Mouse (Mus musculus) brain, adult 2 months (tissue): ENCODE measurements around the gene A630095N17Rik.

Experiments
- DNase-seq: peaks from one replicate; pipeline ENCODE4 v3.0.0; 2011; ENCODE audit warnings: low read depth, low spot score

A630095N17Rik gene

DNA sequence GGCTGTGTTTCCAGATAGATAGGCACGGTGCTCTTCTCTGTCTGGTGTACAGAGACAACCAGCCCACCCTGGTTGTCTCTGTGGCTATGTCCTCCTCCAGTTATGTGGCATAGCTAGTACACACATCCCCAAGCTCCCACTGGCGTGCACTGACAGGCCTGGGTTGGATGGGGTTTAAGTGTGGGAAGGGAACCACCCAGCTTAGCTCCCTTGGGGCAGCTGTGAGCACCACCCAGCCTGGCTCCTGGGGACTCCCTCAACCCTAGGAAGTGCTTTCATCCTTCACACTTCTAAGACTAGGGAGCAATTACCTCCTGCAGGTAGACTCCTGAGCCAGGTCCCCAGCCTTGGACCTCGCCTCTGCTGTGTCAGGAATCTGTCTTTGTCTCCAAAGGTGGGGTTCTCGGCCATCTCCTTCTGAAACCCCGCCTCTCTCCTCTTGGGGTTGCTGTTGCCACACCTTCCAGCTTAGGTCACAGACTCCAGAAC lies at the start of gene A630095N17Rik:
Gene A630095N17Rik, minus strand, starts transcription at position 439 of the 489 bp plus-strand sequence.
- no peak for DNase-seq

DNA sequence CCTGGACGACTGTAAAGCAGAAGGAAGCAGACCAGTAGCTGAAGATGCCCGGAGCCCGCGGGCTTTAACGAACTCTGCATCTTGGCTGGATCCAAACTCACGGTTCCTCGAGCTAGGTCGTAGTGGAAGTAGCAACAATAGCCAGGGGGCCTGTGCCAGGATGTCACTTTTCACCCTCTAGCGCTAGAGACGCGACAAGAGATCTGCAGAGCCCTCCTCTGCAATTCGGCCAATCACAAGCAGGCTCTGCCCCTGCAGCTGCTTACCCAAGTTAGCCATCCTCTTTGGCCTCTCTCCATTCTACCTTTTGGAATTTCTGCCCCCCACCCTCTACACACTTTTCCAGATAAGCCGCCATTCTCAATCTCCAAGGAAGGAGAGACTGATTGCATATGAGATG lies 46.3 kb upstream of the A630095N17Rik start, which contains the start of gene Resp18:
Gene Resp18, minus strand, starts transcription at position 188 of the 400 bp plus-strand sequence.
- peak; percentile 85 for DNase-seq

DNA sequence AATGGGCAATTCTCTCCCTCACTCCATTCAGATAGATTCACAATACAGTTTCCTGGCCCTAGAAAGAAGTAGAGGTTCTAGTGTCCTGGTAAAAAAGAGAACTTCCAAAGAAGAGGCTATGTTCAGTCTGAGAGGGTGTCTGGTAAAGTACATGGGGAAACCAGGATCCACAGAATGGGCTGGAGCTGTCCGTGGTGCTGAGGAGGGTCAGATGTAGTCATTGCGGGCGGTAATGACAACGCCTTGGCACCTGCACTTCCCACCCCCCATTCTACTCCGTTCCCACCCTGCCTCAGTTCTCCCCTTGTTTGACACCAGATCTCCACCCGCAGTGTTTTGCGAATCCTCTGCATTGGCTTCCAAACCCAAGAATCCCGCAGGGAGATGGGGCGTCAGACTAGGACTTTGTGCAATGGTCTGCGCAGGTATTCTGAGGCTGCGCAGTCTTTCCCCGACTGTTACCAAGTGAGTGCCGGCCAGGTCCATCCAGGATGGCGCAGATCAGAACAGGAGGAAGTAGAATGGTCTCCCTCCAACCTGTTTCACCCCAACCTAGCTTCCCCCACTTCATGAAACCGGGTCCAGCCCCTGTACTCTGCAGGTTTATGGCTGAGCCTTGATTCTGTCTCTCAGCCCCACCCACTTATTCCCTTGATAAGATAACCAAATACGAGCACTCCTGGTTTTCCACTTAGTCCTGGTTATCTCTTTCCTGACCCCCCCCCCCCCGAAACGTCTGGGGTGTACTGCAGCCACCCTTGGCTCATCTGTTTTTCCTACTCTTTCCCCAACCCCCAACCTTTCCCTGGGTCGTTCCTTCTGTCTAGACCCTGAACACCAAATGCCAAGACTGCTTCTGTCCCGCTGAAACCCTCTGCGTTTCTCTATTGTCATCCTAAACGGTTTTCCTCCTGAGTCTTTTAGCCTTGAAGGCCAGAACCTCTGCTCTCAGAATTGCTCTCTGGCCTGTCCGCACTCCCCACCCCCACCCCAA lies 45.6 kb upstream of the A630095N17Rik start:
- DNase-seq, result peak; percentile 72

DNA sequence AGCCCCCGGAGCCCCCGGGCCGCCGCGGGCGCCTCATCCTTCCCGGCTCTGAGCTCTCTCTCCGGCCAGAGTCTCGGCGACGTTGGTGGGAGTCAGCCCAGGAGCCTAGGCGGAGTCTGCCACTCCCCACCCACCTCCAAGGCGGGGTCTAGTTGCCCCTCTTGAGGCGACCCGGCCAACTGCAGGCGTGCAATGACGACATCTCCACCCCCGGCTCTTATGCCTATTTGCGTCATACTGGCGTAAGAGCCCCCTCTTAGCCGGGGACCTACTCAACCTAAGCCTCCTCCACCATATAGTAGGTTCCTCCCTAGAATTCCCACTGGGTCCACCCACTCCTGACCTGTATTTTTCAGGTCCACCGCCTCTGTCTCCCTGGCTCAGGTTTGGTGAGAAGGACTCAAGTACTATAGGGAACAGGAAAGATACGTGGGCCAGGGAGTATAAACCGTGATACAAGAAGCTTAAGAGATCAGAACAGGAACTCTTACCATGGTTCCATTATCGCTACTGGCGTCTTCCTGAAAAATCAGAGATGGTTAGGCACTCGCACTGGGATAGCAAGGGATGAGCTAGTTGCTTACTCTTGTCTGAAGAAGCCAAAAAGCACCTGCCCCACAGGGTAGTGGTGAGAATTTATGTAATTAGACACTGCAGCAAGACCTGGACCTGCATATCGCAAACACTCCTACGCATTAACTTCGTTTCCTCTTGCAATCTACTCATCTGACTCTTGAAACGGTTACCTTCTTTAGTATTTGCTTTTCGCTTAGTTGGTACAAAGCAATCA lies 32.4 kb upstream of the A630095N17Rik start, which contains the start of gene Ptprn:
Gene Ptprn, minus strand, starts transcription at position 412 of the 790 bp plus-strand sequence.
- DNase-seq, result peak; percentile 96

DNA sequence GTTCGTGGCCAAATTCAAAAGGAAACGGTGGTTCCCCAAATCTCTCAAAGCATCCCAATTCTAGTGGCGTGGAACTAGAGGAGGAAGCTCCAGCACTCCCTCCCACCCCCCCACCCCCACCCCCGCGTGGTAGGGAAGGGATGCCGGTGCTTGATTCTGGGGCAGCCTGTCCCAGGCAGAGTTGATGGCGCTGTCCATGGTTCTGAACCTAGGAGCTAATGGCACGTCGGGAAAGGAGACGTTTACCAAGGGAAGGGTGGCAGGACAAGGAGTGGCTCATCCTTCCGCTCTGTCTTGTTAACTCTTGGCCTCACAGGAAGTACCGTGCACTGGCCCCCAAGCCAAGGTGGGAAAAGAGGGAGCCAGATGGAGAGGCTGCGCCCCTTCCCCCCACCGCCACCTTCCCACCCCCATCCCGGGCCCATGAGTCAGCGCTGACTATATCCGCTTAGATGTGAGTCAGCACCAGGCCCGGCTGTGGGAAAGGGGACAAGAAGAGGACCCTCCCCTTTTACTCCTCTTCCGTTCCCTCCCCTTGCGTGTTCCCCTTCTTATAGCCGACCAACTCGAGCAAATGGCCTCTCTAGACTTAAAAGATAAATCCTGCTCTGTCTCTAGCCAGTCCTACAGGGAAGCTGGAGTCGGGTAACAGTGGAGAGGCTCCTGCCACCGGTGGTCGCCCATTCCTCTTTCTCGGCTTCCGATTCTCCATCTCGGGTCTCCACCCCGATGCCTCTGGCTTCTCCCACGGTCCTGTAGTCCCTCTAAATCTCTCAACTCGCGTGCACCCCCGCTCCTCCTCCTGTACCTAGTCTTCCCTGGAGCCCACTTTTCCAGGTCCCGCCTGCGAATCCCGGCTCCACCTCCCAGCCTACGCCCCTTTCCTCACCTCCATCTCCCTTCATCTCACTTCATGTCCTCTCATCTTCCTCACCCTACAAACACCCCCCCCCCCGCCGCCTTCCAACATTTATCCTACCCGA lies 31.4 kb upstream of the A630095N17Rik start:
- peak; percentile 88 for DNase-seq

DNA sequence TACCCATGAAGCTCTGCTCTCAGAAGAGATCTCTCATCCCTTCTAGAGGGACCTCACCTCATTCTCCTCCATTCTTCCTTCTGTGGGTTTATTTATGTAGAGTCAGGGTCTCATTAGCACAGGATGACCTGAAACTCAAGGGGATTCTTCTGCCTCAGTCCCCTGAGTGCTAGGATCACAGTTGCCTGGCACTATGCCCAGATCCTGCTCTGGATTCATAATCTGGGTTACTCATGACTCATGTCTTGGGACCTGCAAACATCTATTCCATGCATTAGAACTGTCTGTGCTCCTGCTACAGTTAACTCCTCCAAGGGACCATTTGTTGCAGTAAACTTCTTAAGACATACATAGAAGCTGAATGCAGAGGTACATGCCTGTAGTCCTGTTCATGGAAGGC lies 29.4 kb upstream of the A630095N17Rik start:
- peak; percentile 61 for DNase-seq

DNA sequence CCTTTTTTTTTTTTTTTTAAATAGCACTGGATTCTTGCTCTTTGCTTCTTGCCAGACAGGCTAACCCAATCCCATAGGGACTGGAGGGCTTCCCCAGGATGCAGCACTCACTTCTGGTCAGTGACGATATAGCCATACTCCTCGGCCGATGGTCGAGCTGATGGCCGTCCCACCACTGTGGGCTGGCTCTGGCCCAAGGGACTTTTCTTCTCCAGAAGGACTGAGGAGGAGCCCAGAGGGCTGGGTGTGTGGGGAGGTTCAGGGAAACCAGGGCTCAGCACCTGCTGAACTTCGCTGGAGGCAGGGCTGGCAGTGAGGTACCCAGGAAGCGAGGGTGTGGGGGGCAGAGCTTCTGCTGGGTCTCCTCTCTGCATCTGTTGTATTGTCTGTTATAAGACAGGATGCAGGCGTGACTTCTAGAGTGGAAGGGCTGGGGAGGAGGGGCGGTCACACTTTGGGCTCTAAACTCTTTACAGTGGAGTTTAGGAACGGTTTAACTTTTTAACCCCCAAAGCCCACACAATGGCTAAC lies 23.7 kb upstream of the A630095N17Rik start:
- DNase-seq, result no peak

DNA sequence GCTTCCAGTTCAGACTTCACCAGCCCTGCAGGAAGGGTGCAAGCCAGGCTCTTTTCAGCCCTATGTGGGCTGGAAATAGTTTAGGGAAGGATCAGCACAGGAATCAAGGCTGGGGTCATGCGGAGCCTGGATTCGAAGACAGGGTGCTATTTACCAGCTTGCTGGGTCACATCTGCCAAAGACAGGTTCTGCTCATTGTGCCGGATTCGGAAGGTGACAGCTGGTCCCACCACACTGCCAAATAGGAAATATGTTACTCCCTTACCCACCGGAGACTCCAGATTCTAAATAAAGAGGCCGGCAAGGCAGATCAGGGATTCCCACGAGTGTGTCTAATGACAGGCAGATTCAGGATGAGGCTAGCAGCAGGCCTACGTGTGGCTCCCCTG lies 22.7 kb upstream of the A630095N17Rik start:
- peak; percentile 69 for DNase-seq

DNA sequence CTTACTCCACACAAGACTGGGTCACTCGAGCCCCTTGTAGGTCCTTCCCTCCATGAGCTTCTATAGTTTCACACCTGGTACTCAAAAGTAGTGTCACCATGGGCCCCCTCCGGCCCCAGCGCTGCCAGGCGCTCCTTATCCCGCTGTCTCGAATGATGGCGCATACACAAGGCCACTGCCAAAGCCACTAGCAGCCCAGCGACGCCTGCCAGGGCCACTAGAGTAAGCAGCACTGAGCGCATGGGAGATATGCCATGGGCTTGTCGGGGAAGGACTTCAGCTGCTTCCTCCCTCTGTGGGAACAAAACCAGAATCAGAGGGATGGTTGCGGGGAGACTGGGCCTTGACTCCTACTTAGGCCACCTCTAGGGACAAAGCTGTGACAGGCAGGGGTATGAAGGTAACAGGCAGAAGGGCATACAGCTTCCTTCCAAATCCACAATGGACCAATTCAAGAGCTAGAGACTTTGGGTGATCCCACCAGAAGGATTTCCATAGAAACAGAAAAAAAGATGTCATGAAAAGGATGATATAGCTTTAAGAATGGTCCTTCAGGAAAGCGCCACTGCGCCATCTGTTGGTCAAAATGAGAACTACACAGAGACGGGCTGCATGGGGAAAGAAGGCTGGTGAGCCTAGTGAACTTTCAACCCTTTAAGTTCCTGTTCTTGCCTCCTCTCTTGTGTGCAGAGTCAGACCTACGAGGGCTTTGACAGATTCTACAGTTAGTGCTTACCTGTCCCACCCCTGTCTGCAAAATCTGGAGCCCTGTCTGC lies 22.1 kb upstream of the A630095N17Rik start:
- peak; percentile 87 for DNase-seq

DNA sequence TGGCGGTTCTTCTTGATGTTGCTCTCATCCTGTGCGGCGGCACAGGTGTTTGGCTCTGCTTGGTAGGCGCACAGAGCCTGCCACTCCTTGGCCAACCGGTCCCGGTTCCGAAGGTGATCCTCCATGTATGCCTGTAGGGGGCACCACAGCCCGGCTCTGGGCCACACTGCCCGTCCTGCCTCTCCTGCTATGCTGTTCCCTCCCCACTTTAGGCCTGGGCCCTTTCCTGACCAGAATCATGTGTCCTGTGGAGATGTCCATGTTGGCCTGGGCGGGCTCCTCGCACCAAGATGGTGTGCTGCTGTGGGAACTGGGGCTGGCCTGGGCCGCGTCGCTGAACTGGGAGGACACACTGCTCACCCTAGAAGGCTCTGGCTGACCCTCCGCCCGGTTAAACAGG lies 21.1 kb upstream of the A630095N17Rik start:
- no peak for DNase-seq

DNA sequence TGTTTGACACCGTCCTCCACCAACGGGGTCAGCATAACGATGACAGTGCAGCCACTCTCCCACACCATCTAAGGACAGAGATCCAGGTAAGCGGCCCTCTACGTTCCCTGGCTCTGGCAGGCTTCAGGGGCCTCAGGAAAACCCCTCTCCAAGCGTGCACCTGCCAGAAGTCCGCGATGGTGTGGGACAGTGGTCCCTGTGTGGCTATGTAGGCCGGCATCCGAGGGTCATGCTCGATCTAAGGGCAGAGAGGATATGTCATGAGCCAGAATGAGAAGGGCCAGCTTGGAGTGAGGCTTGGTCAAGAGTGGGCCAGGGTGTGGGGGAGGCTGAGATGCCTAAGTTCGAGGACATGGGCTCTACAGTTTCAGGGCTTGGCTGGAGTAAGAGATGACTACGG lies 20.4 kb upstream of the A630095N17Rik start:
- DNase-seq, result no peak

DNA sequence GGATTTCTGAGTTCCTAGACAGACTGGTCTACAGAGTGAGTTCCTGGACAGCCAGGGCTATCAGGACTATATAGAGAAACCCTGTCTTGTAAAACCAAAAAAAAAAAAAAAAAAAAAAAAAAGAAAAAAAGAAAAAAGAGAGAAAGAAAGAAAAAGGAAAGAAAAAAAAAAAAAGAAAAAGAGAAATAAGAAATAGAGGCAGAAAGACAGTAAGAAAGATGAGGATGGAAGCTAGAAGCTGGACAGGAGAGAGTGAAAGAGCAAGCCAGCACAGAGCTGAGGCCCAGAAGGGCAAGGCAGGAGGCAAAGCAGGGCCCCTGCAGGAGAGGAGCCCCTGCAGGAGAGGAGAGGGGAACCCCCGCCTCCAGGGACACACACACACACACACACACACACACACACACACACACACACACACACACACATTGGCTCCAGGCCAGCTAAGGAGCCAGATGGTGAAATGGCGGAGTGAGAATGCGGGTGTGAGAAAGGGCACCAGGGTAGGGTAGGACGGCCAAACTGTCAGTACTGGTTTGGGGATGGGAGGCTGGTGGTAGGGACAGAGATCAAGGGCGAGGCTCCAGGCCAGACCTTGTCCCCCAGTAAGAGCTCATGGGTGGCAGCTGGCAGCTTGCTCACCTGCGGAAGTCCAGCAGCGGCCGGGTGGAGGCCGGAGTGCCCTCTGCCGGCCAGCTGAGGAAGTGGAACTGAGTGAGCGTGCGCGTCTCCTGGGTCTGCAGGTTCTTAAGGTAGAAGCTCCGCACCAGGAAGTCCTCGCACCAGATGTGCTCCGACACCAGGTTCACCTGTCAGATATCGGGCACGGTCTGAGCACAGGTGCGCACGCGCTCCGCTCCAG lies 19.4 kb upstream of the A630095N17Rik start:
- DNase-seq, result peak; percentile 94

DNA sequence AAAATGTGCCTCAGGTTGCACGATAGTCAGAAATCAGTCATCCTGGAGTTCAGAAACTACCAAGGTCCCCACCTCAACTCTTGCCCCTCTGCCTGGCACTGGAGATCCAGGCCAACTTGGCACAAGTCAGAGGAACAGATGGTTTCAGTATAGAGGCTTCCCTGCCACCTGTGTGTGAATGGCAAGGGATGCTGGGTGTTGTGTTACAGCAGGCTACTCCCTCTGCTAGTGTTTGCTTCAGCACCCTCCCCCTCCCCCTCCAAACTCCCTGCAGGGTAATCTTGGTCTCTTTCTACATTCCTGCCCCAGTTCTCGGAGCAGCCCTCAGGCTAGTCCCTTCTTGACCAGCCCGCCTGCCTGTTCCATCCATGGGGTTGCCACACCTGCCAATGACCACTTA lies 18.6 kb upstream of the A630095N17Rik start:
- peak; percentile 81 for DNase-seq

DNA sequence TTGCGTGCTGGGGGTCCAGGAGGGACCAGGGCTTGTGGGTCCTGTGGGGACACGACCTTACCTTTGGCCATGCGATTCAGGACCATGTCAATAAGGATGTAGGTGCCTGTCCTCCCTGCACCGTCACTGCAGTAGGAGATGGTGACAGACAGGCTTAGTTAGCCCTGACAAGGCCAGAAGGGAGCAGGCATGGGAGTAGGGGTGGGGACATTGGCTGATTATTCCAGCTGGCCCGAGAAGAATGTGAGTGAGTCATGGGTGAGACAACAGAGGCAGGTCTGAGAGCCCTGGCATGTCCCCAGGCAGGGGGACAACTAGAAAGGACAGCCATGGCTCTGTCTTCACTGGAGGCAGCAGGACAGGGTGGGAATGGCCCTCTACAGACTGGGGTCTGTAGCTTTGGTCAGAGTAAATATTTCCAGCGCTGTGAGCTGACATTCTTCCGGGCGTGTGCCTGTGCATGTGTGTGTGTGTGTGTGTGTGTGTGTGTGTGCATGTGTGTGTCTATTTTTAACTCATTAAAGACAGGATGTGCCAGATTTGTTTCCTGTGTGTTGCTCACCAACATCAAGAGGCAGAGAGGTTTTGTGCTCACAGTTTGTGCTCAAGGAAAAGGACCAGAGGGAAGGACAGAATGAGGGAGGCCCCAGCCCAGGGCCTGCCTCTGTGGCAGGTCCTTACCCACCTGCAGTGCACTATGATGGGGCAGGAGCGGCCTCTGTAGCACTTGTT lies 16.3 kb upstream of the A630095N17Rik start:
- DNase-seq, result peak; percentile 94

DNA sequence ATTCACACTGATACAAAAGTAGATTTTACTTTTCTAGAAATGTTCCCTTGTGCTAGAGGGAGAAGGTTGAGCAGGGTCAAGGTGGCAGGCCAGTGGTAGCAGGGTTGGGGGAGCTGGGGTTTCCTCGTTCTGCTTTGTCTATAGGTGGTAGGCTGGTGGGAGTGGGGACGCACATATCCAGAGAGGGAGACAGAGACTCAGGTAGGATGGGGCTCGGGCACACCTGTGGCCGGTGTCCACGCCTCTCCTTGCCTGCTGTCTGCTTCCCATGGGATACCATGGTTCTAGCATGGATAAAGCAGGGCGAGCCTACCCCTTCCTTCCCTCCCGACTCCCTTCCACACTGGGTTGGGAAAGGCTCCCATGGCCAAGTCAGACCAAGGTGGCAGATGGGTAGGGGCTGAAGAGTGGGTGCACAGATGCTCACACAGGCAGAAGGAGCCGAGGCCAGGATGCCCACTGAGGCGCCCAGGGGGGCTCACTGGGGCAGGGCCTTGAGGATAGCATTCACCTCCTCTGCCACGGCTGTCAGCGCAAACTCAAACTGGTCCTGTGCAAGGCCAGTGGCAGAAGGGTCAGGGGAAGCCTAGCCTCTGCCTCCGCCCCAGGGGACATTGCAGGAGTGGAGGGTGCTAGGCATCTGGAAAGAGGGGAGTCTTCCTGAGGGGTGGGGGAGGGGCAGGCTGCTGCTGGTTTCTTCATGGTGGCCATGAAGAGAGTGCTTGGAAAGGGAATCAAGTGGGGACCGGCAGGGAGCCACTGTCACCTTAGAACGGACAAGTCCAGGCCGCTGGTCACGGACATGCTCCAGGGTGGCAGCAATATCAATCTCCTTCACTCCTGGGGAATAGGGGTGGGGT lies 15.4 kb upstream of the A630095N17Rik start:
- no peak for DNase-seq

DNA sequence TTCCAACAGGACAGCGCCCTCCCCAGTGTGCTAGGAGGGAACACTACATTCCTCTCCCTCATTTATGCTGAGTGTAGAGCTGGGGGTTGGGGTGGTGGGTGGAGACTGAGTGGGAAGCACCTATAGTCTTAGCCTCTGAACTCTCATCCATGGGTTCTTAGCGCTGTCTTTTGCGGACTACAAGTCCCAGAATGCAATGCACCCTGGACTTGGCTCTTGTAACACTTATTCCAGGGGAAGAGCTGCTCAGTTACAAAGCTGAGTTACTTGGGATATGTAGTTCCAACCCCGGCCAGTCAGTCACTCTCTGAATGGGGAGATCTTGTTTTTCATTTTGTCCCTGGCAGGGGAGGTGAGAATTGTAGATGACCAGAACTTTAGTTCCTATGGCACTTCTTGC lies 12.9 kb upstream of the A630095N17Rik start:
- DNase-seq, result peak; percentile 92

DNA sequence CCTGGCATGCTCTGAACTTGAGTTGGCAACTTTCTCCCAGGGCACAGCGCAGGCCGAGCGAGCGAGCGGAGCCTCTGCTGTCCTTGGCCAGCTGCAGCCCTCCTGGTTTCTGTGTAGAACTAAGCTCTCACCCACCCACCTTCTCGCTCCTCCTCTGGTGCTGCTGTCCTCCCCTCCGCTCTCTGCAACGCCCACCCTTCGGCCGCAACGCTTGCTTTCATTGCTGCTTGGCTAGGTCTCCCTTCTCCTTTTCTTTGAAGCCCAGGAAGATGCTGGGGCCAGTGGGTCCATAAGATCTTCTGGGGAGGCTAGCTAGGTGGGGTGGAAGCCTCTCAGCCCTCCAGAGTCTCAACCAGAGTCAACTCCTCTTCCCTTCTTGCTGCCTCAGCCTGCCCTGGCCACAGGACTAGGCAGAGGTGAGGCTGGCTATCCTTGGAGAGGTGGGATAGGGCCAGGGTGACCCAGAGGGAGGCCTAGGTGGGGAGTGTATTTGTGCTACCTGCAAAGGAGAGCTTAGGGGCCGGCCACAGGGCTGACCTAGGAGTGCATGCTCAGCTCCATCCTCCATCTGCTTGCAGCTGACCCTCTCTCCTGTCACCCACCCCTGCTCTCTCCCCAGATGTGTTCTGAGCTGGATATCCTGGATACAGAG lies 12.4 kb upstream of the A630095N17Rik start:
- peak; percentile 64 for DNase-seq
